Mouse (Mus musculus): ENCODE measurements at regions not wholly inside any gene's neighbourhood (a gene's known extent, or its start where the extent isn't known, plus 50 kb on each side); places are given as distances from the start of the nearest gene placed in this dataset.
"Not testable (repeated sequence)": the region's sequence is repeated elsewhere in the genome, so short reads cannot be mapped to it uniquely, and the experiment has no call there.

GRCm38 (mm10) chr8:116065327-116065726, 357.7 kb upstream of the Maf start:
- DNase-seq (ENCODE audit: extremely low read depth, insufficient read length, low spot score): no peak

DNA sequence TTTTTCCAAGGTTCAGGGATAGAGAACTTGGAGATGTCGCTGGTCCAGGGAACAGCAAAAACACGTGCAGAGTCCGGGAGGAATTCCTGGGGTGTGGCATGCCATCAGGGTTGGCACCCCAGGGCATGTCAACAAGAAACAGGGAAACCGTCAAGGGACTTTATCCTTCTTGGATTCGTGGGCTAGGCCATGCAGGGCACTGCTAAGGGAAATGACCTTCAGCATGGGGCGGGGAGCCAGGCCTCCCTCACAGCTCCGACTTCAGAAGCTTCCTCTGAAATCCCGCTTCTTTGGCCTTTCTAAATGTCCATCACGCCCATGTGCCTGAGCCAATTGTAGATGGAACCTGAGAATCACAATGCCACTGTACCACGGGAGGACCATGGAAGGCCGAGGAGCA, 357.0 kb upstream of the Maf start:
- DNase-seq (ENCODE audit: extremely low read depth, insufficient read length, low spot score): no peak

- DNase-seq (ENCODE audit: extremely low read depth, insufficient read length, low spot score): no peak
Observed at GRCm38 (mm10) chr8:116063541-116063940, 355.9 kb upstream of the Maf start.

DNA sequence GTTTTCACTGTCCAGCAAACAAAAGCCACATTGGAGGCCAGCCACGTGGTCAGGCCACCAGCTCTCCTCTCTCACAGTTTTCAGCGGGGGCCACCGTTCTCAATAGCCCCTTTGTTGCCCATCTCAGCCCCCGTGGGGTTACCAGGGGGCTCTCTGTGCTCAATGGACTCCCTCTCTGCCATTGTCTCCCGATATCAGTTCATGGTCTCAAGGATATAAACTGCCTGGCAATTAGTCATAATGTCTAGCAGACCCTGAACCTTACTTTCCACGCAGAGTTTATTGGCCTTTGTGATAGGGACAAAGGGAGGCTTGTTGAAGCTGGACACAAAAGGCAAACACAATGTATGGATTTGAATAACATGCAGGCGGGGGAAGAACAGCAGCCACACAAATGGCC, 345.9 kb upstream of the Maf start:
- no peak for DNase-seq (ENCODE audit: extremely low read depth, insufficient read length, low spot score)

- no peak for DNase-seq (ENCODE audit: extremely low read depth, insufficient read length, low spot score)
Observed at GRCm38 (mm10) chr8:116053043-116053442, 345.4 kb upstream of the Maf start.

DNA sequence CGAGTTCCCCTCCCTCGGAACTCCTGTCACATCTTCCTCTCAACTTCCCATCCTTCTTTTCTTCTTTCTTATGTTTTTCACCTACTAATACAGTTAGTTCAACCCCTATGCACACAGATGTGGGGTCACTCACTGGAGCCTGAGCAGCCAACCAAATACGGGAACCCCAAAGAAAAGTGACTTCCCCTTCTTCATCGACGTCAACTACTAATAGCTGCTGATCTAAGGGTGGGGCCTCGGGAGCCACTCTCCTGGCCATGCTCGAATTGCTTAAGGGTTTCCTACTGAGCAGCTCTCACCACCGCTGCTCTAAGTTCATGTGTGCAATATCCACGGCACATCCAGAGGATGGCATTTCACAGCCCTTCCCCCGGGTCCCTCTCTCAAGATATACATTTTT, 340.9 kb upstream of the Maf start:
- DNase-seq (ENCODE audit: extremely low read depth, insufficient read length, low spot score): no peak

- DNase-seq (ENCODE audit: extremely low read depth, insufficient read length, low spot score): no peak
Observed at GRCm38 (mm10) chr8:116046859-116047258, 339.3 kb upstream of the Maf start.

DNA sequence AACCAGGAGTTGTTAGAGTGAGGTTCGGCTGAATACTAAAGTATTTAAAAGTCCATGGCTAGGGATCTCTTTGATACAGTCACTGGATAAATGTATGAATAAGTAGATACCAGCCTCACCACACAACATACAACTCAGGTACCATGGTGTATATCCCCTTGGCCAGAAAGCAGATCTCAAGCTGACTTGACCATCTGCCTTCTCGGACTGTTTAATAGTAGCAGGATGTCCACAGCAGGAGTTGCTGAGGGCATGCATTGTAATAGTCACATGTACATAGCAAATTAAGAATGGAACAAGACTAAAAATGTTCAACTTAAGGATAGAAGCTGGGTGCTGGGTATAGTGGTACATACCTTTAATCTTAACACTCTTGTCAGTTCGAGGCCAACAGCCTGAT, 337.9 kb upstream of the Maf start:
- no peak for DNase-seq (ENCODE audit: extremely low read depth, insufficient read length, low spot score)

- DNase-seq (ENCODE audit: extremely low read depth, insufficient read length, low spot score): no peak
Observed at GRCm38 (mm10) chr8:116043381-116043780, 335.8 kb upstream of the Maf start.

DNA sequence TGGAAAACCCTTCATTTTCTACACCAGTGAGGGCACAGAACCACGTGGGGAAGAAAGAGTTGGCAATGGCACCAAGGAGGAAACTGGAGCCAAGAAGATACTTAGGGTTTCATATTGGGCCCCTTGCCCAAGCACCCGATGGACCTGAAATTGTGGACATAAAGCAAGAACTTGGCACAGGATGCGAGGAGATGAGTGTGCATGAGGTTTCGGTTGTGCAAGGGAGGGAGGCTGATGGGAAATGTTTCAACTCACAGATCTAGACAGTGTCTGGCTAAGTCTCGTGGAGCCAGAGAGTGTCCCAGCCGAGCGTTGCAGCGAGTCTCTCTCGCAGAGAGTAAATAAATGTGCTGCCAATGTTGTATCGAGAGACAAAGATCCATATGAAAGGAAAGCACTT, 323.4 kb upstream of the Maf start:
- peak; percentile 18 for DNase-seq (ENCODE audit: extremely low read depth, insufficient read length, low spot score)

DNA sequence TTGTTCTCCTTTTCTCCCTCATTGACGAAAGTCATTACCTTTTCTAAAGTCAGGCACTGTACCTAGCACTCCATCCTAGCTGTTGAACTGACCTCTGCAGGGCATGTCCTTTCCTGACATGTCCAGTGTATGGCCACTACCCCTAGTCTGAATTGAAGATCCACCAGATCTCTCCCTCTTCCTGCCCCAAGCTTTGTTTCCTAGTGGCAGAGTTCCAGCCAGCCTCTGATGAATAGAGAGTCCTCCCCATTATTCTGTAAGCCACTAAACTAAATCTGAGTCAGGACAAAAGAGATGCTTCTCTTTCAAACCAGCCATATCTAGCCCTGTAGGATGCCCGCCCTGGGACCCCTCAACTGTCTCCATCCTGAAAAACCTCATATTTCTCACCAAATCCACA, 317.7 kb upstream of the Maf start:
- DNase-seq (ENCODE audit: extremely low read depth, insufficient read length, low spot score): no peak

DNA sequence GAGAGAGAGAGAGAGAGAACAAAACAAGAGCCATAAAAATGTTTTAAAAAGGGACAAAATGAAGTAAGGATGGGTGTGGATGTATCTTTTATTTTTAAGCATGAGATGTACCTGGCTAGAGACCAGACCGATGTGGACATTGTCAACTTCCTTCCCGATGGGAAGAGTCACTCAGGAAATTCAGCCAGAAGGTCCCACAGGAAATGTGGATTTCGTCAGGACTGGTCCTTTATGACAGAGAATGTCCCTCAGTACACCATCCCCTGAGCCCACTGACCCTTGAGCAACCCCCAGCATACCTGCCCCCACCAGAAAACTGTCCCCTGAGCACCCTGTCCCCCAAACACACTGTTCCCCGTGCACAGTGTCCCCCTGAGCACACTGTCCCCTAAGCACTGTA, 317.2 kb upstream of the Maf start:
- DNase-seq (ENCODE audit: extremely low read depth, insufficient read length, low spot score): no peak

GRCm38 (mm10) chr8:116021691-116022090, 314.1 kb upstream of the Maf start:
- peak; percentile 48 for DNase-seq (ENCODE audit: extremely low read depth, insufficient read length, low spot score)

DNA sequence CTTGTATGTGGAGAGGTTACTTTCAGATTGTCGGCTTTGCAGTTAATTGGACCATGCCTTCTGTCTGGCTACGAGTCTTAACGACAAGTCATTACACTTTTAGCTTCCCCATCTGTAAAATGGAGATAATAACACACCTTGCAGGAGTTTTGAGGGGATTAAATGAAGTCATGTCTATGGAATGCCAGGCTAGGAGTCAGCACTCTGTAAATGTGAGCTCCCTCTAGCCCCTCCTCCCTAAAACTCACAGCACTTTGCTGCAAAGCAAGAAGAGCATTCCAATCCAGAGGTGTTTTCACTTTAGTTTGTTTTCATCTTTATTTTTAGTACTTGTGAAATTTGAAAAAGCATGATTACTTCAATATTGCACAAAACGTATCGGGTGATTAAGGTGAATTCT, 287.7 kb upstream of the Maf start:
- DNase-seq (ENCODE audit: extremely low read depth, insufficient read length, low spot score): no peak

GRCm38 (mm10) chr8:115991989-115992388, 284.4 kb upstream of the Maf start:
- no peak for DNase-seq (ENCODE audit: extremely low read depth, insufficient read length, low spot score)

GRCm38 (mm10) chr8:115983397-115983796, 275.8 kb upstream of the Maf start:
- no peak for DNase-seq (ENCODE audit: extremely low read depth, insufficient read length, low spot score)

- no peak for DNase-seq (ENCODE audit: extremely low read depth, insufficient read length, low spot score)
Observed at GRCm38 (mm10) chr8:115982326-115982725, 274.7 kb upstream of the Maf start.

DNA sequence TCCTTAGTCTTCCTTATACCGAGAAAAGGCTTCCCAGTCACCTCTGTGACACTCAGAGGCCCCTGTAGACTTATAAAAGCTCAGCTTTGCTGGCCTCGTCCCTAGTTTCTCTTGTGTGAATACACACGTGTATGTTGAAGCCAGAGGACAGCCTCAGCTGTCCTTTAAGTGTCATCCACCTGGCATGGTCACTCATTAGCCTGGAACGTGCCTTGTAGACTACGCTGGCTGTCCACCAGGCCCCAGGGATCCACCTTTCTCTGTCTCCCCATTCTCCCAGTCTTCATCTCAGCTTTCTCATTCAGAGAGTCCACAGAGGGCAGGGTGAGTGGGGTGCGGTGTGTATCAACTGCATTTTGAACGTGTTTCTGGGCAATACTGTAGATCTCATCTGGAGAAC, 273.8 kb upstream of the Maf start:
- DNase-seq (ENCODE audit: extremely low read depth, insufficient read length, low spot score): no peak

DNA sequence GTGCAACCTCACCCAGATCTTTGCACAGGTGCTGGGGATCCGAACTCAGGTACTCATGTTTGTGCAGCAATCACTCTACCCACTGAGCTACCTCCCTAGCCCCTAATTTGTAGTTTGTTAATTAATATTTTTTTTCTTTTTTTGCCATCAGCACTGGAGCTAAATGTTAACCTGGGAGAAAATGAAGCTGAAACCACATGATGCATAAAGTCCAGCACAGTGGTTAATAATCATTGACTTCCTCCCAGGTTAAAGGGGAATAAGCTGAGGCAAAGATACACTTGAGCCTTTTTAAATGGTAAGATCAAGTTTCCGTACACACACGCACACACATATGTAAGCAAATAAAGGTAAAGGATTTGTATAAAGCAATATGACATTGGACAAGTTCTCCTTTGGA, 273.0 kb upstream of the Maf start:
- no peak for DNase-seq (ENCODE audit: extremely low read depth, insufficient read length, low spot score)

- DNase-seq (ENCODE audit: extremely low read depth, insufficient read length, low spot score): no peak
Observed at GRCm38 (mm10) chr8:115977152-115977551, 269.6 kb upstream of the Maf start.

- no peak for DNase-seq (ENCODE audit: extremely low read depth, insufficient read length, low spot score)
Observed at GRCm38 (mm10) chr8:115974706-115975105, 267.1 kb upstream of the Maf start.

DNA sequence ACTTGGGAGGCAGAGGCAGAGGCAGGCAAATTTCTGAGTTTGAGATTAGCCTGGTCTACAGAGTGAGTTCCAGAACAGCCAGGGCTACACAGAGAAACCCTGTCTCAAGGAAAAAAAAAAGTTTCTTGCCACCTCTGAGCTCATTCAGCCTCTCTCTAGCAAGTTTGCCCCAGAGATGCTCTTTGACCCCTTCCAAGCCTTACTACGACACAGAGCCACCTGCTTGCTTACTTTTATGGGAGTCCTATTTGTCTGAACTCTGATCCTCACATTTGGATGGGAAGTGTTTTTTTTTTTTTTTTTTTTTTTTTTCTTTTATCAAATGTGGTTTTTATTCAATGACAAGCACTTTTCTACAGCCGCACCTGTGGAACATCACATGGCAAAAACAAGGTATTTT, 263.8 kb upstream of the Maf start:
- DNase-seq (ENCODE audit: extremely low read depth, insufficient read length, low spot score): not testable (repeated sequence)

GRCm38 (mm10) chr8:115968121-115968520, 260.5 kb upstream of the Maf start:
- no peak for DNase-seq (ENCODE audit: extremely low read depth, insufficient read length, low spot score)

- no peak for DNase-seq (ENCODE audit: extremely low read depth, insufficient read length, low spot score)
Observed at GRCm38 (mm10) chr8:115965981-115966380, 258.4 kb upstream of the Maf start.
